Mouse (Mus musculus): ENCODE data around the gene Pitpnb. TPM values are rescaled to one million over a fixed set of nuclear protein-coding genes. Genes with fewer than 3 reads are reported as not detected.
A peak's percentile ranks its signal among the peaks of the same experiment; 100 is the strongest.

Pitpnb gene
- polyA plus RNA-seq (2014; fragmentation: Nextera tagmentation; extraction: Ambion mirVana) = 114 and 115 TPM in 2 replicates

DNA sequence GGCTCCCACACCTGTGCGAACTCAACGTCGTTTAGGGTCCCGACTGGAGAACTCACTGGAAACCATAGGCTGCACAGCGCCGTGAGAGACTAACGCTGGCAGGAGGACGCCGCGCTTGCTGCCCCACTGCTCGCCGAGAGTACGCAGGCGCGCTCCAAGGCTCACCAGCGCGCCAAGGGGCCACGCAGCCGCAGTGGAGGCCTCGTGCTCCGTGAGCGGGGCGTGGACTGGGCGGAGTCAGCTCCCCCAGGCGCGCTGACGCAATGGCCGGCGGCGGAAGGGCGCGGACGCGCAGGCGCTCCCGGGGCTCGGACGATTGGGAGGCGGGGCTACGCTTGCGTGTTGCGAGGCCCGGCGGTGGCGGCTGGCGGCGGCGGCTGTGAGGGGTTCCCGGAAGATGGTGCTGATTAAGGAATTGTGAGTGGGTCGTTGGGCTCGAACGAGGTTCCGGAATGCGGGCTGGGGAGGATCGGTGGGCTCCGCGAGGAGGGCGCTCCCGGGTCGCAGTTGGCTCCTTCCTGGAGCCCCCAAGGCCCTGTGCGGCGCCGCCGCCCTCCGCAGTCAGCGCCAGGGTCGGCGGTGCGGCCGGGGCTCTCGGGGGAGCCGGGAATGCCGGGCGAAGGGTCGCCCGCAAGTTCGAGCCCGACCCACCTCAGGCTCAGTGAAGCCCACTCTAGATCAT is at the start of gene Pitpnb:
Gene Pitpnb, plus strand, starts transcription at position 347 of the 682 bp plus-strand sequence.
- ATAC-seq (replicated peaks; ENCODE audit: low FRiP score, low TSS enrichment, low read depth) (peak; percentile 98), DNase-seq (ENCODE audit: low spot score) (peak; percentile 96)
- Histone ChIP-seq H3K4me1 (replicated peaks; ENCODE audit: control insufficient read depth, insufficient read depth, low read length) (peaks cover 11% of the 10 kb centered on the region), H3K4me2 (ENCODE audit: low read length) (peak within 1 kb of the TSS; percentile 85), H3K9ac (ENCODE audit: low read length) (peak within 1 kb of the TSS; percentile 91), H3K27me3 (replicated peaks; ENCODE audit: control insufficient read depth, insufficient read depth, low read length) (no peaks in the 10 kb centered on the region), H3K4me3 (ENCODE audit: low read depth, low read length) (peak within 1 kb of the TSS; percentile 97), H3K27ac (ENCODE audit: low read depth) (peak within 1 kb of the TSS; percentile 68), H3K9me3 (ENCODE audit: control insufficient read depth, low read length) (no peaks in the 10 kb centered on the region), H3K36me3 (ENCODE audit: control insufficient read depth, insufficient read depth, low read length) (peaks cover 10% of the 10 kb centered on the region)
- whole genome bisulfite sequencing = under 1% methylated on average over 76 of the region's 78 CpGs

DNA sequence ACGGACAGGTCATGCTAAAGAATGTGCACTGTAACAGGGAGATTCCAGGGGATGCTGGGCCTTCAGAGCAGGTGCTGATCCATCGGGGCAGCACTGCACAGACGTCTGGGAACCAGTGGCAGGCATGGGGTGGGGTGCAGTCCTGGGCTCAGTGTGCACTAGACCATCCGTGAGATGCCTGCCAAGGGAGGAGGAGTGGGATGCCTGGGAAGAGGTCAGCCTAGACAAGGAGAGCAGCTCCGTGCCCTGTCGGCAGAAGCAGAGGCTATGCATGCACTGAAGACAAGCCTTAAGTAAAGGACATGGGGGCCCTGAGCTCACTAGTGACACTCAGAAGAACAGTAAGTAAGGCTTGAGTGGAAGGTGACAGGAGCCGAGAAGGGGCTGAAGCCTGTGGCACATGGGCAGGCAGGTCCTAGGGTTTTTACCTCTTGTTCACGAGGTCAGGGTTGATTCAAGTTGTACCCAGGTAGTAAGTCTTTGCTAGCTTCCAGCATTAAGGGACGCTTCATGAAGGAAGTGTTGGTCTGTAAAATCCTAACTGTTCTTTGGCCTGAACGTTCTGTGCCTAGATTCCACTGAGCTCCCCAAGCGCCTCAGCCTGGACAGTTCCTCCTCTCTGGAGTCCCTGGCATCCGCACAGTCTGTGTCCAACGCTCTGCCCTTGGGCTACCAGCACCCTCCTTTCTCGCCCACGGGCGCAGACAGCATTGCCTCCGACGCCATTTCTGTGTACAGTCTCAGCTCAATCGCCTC is 46.0 kb upstream of the Pitpnb start:
- no peak overlapping the region for H3K27ac ChIP-seq (ENCODE audit: low read depth)
- DNase-seq (ENCODE audit: low spot score) (no peak), ATAC-seq (replicated peaks; ENCODE audit: low FRiP score, low TSS enrichment, low read depth) (no peak)
- no peak overlapping the region for H3K4me2 ChIP-seq (ENCODE audit: low read length)
- WGBS = 87% methylated on average over 19 of the region's 19 CpGs
- H3K9me3 ChIP-seq (ENCODE audit: control insufficient read depth, low read length) = no peaks in the 10 kb centered on the region
- no peak overlapping the region for H3K4me3 ChIP-seq (ENCODE audit: low read depth, low read length)
- peaks cover 60% of the 10 kb centered on the region for H3K36me3 ChIP-seq (ENCODE audit: control insufficient read depth, insufficient read depth, low read length)
- H3K27me3 ChIP-seq (replicated peaks; ENCODE audit: control insufficient read depth, insufficient read depth, low read length) = no peaks in the 10 kb centered on the region
- H3K4me1 ChIP-seq (replicated peaks; ENCODE audit: control insufficient read depth, insufficient read depth, low read length) = no peaks in the 10 kb centered on the region
- H3K9ac ChIP-seq (ENCODE audit: low read length) = no peak overlapping the region

DNA sequence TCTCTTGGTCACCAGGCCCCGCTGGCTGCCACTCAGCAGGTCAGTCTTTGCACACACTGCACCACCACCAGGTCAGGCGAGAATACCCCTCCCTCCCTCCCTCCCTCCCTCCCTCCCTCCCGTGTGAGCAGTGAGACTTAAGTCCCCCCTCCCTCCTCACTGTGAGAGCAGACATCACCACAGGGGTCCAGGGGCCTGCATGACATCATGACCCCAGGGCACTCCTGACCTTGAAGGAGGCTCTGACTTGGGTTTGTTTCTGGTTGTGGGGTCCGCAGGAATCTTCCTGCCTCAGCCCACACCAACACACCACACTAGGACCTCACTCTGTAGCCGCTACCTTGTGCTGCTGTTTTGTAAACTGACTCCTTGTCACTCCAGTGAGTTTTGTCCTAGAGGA is 43.0 kb upstream of the Pitpnb start:
- Histone ChIP-seq H3K4me1 (replicated peaks; ENCODE audit: control insufficient read depth, insufficient read depth, low read length) (no peaks in the 10 kb centered on the region), H3K9ac (ENCODE audit: low read length) (no peak overlapping the region), H3K36me3 (ENCODE audit: control insufficient read depth, insufficient read depth, low read length) (peaks cover 39% of the 10 kb centered on the region), H3K4me3 (ENCODE audit: low read depth, low read length) (no peak overlapping the region), H3K4me2 (ENCODE audit: low read length) (no peak overlapping the region), H3K9me3 (ENCODE audit: control insufficient read depth, low read length) (no peaks in the 10 kb centered on the region), H3K27me3 (replicated peaks; ENCODE audit: control insufficient read depth, insufficient read depth, low read length) (no peaks in the 10 kb centered on the region), H3K27ac (ENCODE audit: low read depth) (no peak overlapping the region)
- DNase-seq (ENCODE audit: low spot score) = no peak
- no peak for ATAC-seq (replicated peaks; ENCODE audit: low FRiP score, low TSS enrichment, low read depth)
- 75% methylated on average over 5 of the region's 5 CpGs for WGBS

DNA sequence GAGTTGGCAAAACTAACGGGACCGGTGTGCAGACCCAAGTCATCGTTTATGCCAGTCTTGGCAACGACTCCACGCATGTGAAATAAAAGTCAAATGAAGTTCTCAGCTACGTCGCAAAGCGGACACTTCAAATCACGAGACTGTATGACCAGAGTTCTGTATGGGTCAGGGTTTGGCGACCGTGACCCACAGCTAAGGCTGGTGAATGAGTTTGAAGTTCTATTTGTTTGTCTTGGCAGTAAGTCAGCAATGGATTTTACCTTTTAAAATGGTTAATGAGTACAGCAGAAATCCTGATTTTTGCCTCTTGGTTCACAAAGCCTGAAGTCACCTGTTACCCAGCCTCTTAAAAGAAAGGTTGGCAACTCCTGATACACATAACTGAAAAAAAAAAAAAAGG is 42.1 kb upstream of the Pitpnb start:
- ATAC-seq (replicated peaks; ENCODE audit: low FRiP score, low TSS enrichment, low read depth) (no peak), DNase-seq (ENCODE audit: low spot score) (no peak)
- Histone ChIP-seq H3K27me3 (replicated peaks; ENCODE audit: control insufficient read depth, insufficient read depth, low read length) (no peaks in the 10 kb centered on the region), H3K4me2 (ENCODE audit: low read length) (no peak overlapping the region), H3K36me3 (ENCODE audit: control insufficient read depth, insufficient read depth, low read length) (peaks cover 29% of the 10 kb centered on the region), H3K4me3 (ENCODE audit: low read depth, low read length) (no peak overlapping the region), H3K9ac (ENCODE audit: low read length) (no peak overlapping the region), H3K27ac (ENCODE audit: low read depth) (no peak overlapping the region), H3K4me1 (replicated peaks; ENCODE audit: control insufficient read depth, insufficient read depth, low read length) (no peaks in the 10 kb centered on the region), H3K9me3 (ENCODE audit: control insufficient read depth, low read length) (no peaks in the 10 kb centered on the region)
- 90% methylated on average over 11 of the region's 11 CpGs for WGBS

DNA sequence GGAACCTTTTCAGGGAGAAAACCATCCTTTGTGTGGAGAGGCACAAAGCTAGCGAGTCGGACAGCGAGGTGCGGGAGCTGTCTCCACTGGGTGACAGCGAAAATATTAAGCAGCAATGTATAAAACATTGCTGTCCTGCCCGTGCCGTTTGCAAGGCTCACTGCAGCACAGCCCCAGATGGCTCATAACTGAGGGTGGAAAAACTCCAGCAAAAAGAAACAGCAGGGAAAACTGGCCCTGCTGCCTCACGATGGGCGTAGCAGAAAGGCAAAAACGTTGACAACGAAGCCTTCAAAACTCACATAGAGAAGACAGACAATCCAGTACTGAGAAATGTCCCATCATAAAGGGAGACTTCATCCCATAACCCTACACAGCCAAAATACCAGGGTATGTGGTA is 40.5 kb upstream of the Pitpnb start:
- no peak overlapping the region for H3K4me3 ChIP-seq (ENCODE audit: low read depth, low read length)
- DNase-seq (ENCODE audit: low spot score) (no peak), ATAC-seq (replicated peaks; ENCODE audit: low FRiP score, low TSS enrichment, low read depth) (no peak)
- H3K4me1 ChIP-seq (replicated peaks; ENCODE audit: control insufficient read depth, insufficient read depth, low read length) = no peaks in the 10 kb centered on the region
- H3K36me3 ChIP-seq (ENCODE audit: control insufficient read depth, insufficient read depth, low read length) = peaks cover 17% of the 10 kb centered on the region
- 81% methylated on average over 11 of the region's 11 CpGs for WGBS
- H3K27ac ChIP-seq (ENCODE audit: low read depth) = no peak overlapping the region
- H3K27me3 ChIP-seq (replicated peaks; ENCODE audit: control insufficient read depth, insufficient read depth, low read length) = no peaks in the 10 kb centered on the region
- H3K4me2 ChIP-seq (ENCODE audit: low read length) = no peak overlapping the region
- H3K9ac ChIP-seq (ENCODE audit: low read length) = no peak overlapping the region
- H3K9me3 ChIP-seq (ENCODE audit: control insufficient read depth, low read length) = no peaks in the 10 kb centered on the region

DNA sequence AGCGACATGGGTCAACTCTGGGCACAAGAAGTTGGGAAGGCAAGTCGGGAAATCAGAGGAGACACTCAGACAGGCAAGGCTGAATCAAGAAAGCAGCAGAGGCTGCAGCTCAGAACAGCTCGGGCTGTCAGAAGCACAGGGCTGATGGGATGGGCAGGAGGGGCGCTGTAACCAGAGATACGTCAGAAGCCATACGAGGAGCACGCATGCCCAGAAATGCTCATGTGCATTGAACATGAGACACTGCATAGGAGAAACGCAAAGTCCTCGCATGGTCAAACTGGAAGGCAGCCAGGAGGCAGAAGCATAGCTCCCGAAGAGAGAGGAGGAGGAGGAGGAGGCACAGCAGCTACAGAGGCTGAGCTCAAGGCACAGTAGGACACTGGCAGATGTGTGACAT is 38.9 kb upstream of the Pitpnb start:
- H3K27me3 ChIP-seq (replicated peaks; ENCODE audit: control insufficient read depth, insufficient read depth, low read length) = no peaks in the 10 kb centered on the region
- peaks cover 1% of the 10 kb centered on the region; the same call in 1 of the 2 replicates for H3K36me3 ChIP-seq (ENCODE audit: control insufficient read depth, insufficient read depth, low read length)
- H3K4me2 ChIP-seq (ENCODE audit: low read length) = no peak overlapping the region
- 51% methylated on average over 10 of the region's 10 CpGs for WGBS
- DNase-seq (ENCODE audit: low spot score) = no peak
- ATAC-seq (replicated peaks; ENCODE audit: low FRiP score, low TSS enrichment, low read depth) = no peak
- no peak overlapping the region for H3K27ac ChIP-seq (ENCODE audit: low read depth)
- H3K4me1 ChIP-seq (replicated peaks; ENCODE audit: control insufficient read depth, insufficient read depth, low read length) = no peaks in the 10 kb centered on the region
- H3K9me3 ChIP-seq (ENCODE audit: control insufficient read depth, low read length) = no peaks in the 10 kb centered on the region
- H3K9ac ChIP-seq (ENCODE audit: low read length) = no peak overlapping the region
- no peak overlapping the region for H3K4me3 ChIP-seq (ENCODE audit: low read depth, low read length)

DNA sequence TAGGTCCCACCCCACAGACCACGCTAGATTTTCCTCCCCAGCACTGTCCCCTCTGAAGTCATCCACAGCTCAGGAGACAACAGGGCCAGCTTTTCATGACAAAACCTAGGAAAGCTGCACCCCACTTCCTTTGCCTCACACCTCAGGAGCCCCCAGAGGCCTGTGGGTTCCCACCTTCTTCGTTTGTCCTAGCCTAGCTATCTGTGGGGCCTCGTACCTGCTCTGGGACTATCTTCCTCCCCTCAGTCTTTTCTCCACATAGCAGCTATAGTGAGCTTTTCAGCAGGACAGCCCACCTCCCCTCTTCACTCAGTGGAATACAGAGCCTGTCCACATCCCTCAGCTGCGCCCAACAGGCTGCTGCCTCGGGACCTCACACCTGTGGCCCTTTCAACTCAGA is 32.8 kb upstream of the Pitpnb start:
- Histone ChIP-seq H3K4me2 (ENCODE audit: low read length) (no peak overlapping the region), H3K9me3 (ENCODE audit: control insufficient read depth, low read length) (no peaks in the 10 kb centered on the region), H3K4me3 (ENCODE audit: low read depth, low read length) (no peak overlapping the region), H3K27me3 (replicated peaks; ENCODE audit: control insufficient read depth, insufficient read depth, low read length) (no peaks in the 10 kb centered on the region), H3K27ac (ENCODE audit: low read depth) (no peak overlapping the region), H3K4me1 (replicated peaks; ENCODE audit: control insufficient read depth, insufficient read depth, low read length) (no peaks in the 10 kb centered on the region), H3K9ac (ENCODE audit: low read length) (no peak overlapping the region), H3K36me3 (ENCODE audit: control insufficient read depth, insufficient read depth, low read length) (no peaks in the 10 kb centered on the region)
- ATAC-seq (replicated peaks; ENCODE audit: low FRiP score, low TSS enrichment, low read depth) = no peak
- no peak for DNase-seq (ENCODE audit: low spot score)
- 57% methylated on average over 5 of the region's 5 CpGs for WGBS

DNA sequence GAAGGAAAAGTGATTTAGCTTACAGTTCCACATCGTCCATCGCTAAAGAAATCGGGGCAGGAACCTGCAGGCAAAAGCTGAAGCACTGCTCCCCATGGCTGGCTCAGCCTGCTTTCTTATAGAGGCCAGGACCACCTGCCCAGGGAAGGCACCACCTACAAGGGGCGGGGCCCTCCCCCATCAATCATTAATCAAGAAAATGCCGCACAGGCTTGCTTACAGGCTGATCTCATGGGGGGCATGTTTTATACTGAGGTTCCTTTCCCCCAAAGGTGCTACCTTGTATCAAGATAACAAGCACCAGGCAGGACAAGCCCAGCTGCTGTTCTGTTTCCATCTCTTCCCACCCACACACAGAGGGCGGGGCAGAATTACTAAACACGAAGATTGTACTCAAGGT is 31.9 kb upstream of the Pitpnb start:
- no peaks in the 10 kb centered on the region for H3K4me1 ChIP-seq (replicated peaks; ENCODE audit: control insufficient read depth, insufficient read depth, low read length)
- H3K4me3 ChIP-seq (ENCODE audit: low read depth, low read length) = no peak overlapping the region
- no peaks in the 10 kb centered on the region for H3K27me3 ChIP-seq (replicated peaks; ENCODE audit: control insufficient read depth, insufficient read depth, low read length)
- ATAC-seq (replicated peaks; ENCODE audit: low FRiP score, low TSS enrichment, low read depth) (no peak), DNase-seq (ENCODE audit: low spot score) (no peak)
- no peak overlapping the region for H3K4me2 ChIP-seq (ENCODE audit: low read length)
- no peak overlapping the region for H3K27ac ChIP-seq (ENCODE audit: low read depth)
- WGBS = 40% methylated on average over 7 of the region's 7 CpGs
- H3K9ac ChIP-seq (ENCODE audit: low read length) = no peak overlapping the region
- H3K9me3 ChIP-seq (ENCODE audit: control insufficient read depth, low read length) = no peaks in the 10 kb centered on the region
- no peaks in the 10 kb centered on the region for H3K36me3 ChIP-seq (ENCODE audit: control insufficient read depth, insufficient read depth, low read length)

DNA sequence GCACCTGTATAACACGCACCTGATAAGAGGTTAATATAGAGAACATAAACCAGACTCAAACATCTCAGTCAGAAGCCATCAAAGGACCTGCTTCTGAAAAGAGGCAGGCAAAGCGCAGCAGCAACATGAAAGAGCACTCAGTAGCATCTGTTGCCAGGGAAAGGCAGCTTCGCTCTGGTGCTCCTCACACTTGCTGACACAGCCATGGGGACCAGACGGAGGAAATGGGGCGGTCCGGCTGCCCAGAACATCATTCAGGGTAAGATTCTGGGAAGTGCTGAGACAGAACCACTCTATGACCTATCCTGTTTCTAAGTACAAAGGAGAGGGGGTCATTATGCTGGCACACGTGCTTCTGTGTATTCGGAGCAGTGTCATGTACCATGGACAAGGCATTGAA is 29.8 kb upstream of the Pitpnb start:
- H3K4me3 ChIP-seq (ENCODE audit: low read depth, low read length) = no peak overlapping the region
- 68% methylated on average over 8 of the region's 8 CpGs for WGBS
- no peaks in the 10 kb centered on the region for H3K27me3 ChIP-seq (replicated peaks; ENCODE audit: control insufficient read depth, insufficient read depth, low read length)
- DNase-seq (ENCODE audit: low spot score) = no peak
- no peaks in the 10 kb centered on the region for H3K36me3 ChIP-seq (ENCODE audit: control insufficient read depth, insufficient read depth, low read length)
- no peaks in the 10 kb centered on the region for H3K4me1 ChIP-seq (replicated peaks; ENCODE audit: control insufficient read depth, insufficient read depth, low read length)
- no peak overlapping the region for H3K9ac ChIP-seq (ENCODE audit: low read length)
- H3K27ac ChIP-seq (ENCODE audit: low read depth) = no peak overlapping the region
- H3K9me3 ChIP-seq (ENCODE audit: control insufficient read depth, low read length) = no peaks in the 10 kb centered on the region
- no peak overlapping the region for H3K4me2 ChIP-seq (ENCODE audit: low read length)
- ATAC-seq (replicated peaks; ENCODE audit: low FRiP score, low TSS enrichment, low read depth) = no peak
